ENCODE assay signal across 12 mouse cellular contexts in the genomic region with DNA sequence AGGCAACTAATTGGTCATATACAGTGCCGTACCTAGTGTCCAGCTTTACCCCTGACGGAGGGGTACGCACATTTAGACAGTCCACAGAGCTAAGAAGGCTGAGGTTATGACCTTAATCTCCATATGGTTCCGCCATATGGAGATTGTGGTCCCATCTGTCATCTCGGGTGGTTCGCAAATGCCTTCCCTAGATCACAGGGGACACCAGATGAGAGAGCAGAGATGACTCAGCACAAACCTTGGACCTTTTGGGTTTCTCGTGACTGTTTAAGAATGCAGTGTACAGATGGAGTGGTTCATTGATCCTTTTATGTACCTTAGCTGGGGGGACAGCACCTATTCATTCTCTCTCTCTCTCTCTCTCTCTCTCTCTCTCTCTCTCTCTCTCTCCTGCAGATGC. TPM values are rescaled to one million over a fixed set of nuclear protein-coding genes. Genes with fewer than 3 reads are reported as not detected.
DNase-seq lines count a peak whose midpoint lies in the region; ATAC-seq lines count a peak whose summit lies in the region.
"Had no signal": no experiment of that assay in that cellular context is flagged by ENCODE, and none has a peak within 500 bp of the region (broad histone marks: within the 10 kb centered on the region; RNA-seq: fewer than 3 reads in every experiment).

No protein-coding gene starts in this region.

- H3K27ac ChIP-seq in neural tube, embryonic 15.5 days (replicated peaks): no peak overlapping the region
- no peak overlapping the region for H3K27ac ChIP-seq in kidney, embryonic 14.5 days (ENCODE audit: low read depth, low read length)
- H3K27ac ChIP-seq: limb, embryonic 10.5 days had no signal

- no peak for ATAC-seq in neural tube, embryonic 15.5 days (ENCODE audit: low FRiP score)
- ATAC-seq in kidney, embryonic 14.5 days (ENCODE audit: low FRiP score, low TSS enrichment): no peak
- ATAC-seq: liver, postnatal 0 days; Patski had no signal

- no peaks in the 10 kb centered on the region for H3K27me3 ChIP-seq in neural tube, embryonic 15.5 days (replicated peaks)
- no peaks in the 10 kb centered on the region for H3K27me3 ChIP-seq in kidney, embryonic 14.5 days (ENCODE audit: control insufficient read depth, insufficient read depth, low read length)
- H3K27me3 ChIP-seq: Patski had no signal

- 0 out of 2 replicates have a peak, but pooled peaks cover 2% of the 10 kb centered on the region for H3K4me1 ChIP-seq in neural tube, embryonic 15.5 days
- no peaks in the 10 kb centered on the region for H3K4me1 ChIP-seq in kidney, embryonic 14.5 days (ENCODE audit: control insufficient read depth, insufficient read depth, low read length)
- H3K4me1 ChIP-seq: limb, embryonic 10.5 days had no signal

- H3K4me3 ChIP-seq in neural tube, embryonic 15.5 days (replicated peaks): no peak overlapping the region
- H3K4me3 ChIP-seq in kidney, embryonic 14.5 days (ENCODE audit: low read length): no peak overlapping the region
- H3K4me3 ChIP-seq: limb, embryonic 10.5 days had no signal

- H3K4me2 ChIP-seq in neural tube, embryonic 15.5 days: no peak overlapping the region
- H3K4me2 ChIP-seq in kidney, embryonic 14.5 days (replicated peaks; ENCODE audit: low read depth, low read length): no peak overlapping the region

- no peaks in the 10 kb centered on the region for H3K36me3 ChIP-seq in neural tube, embryonic 15.5 days
- no peaks in the 10 kb centered on the region for H3K36me3 ChIP-seq in kidney, embryonic 14.5 days (ENCODE audit: control insufficient read depth, insufficient read depth, low read length)
- H3K36me3 ChIP-seq: limb, embryonic 10.5 days had no signal

- H3K9ac ChIP-seq in neural tube, embryonic 15.5 days (replicated peaks): no peak overlapping the region
- H3K9ac ChIP-seq in kidney, embryonic 14.5 days (ENCODE audit: low read depth, low read length): no peak overlapping the region
- H3K9ac ChIP-seq: liver, postnatal 0 days had no signal

- peak; percentile 36 for DNase-seq in cerebellum, adult 11-12 months
- no peak for DNase-seq in cerebellum, postnatal 4 days (ENCODE audit: low spot score in 2 of 2)
- peak; percentile 19 for DNase-seq in neural tube, embryonic 10.5 days (ENCODE audit: extremely low spot score, low spot score)
- DNase-seq in embryo, embryonic 10.5 days (ENCODE audit: low spot score): peak; percentile 50
- peak; percentile 91 for DNase-seq in retina, postnatal 1 day
- DNase-seq in spleen, postnatal 14 days (ENCODE audit: low spot score in 2 of 2): no peak
- DNase-seq: liver, postnatal 0 days; thymus, adult 2 months had no signal

- 39% methylated on average over 7 of the region's 7 CpGs for WGBS in neural tube, embryonic 15.5 days
- 66% methylated on average over 7 of the region's 7 CpGs for WGBS in kidney, embryonic 14.5 days

- no peaks in the 10 kb centered on the region for H3K9me3 ChIP-seq in neural tube, embryonic 15.5 days (replicated peaks)
- no peaks in the 10 kb centered on the region; the same call in 1 of the 2 replicates for H3K9me3 ChIP-seq in kidney, embryonic 14.5 days (ENCODE audit: control insufficient read depth, low read length)
- H3K9me3 ChIP-seq: limb, embryonic 10.5 days had no signal

RNA-seq across cellular contexts. Expression of a gene that starts 33.9 kb away (rescaled TPM):
- polyA plus RNA-seq in neural tube, embryonic 15.5 days (2015; fragmentation: Nextera tagmentation; extraction: Ambion mirVana): 0.74 and 1.8 TPM in 2 replicates
- 2.4 and 3.5 TPM in 2 replicates for polyA plus RNA-seq in kidney, embryonic 14.5 days (2014; fragmentation: Nextera tagmentation; extraction: Ambion mirVana)

RNA-seq across cellular contexts. Expression of a gene that starts 45.0 kb away (rescaled TPM):
- polyA plus RNA-seq in neural tube, embryonic 15.5 days (2015; fragmentation: Nextera tagmentation; extraction: Ambion mirVana): 14.1 and 19.5 TPM in 2 replicates
- 19.5 and 22.4 TPM in 2 replicates for polyA plus RNA-seq in kidney, embryonic 14.5 days (2014; fragmentation: Nextera tagmentation; extraction: Ambion mirVana)

RNA-seq across cellular contexts. Expression of a gene that starts 45.0 kb away (rescaled TPM):
- 160 TPM in 2 replicates for polyA plus RNA-seq in neural tube, embryonic 15.5 days (2015; fragmentation: Nextera tagmentation; extraction: Ambion mirVana)
- polyA plus RNA-seq in kidney, embryonic 14.5 days (2014; fragmentation: Nextera tagmentation; extraction: Ambion mirVana): 168 and 209 TPM in 2 replicates

Comparison
In these comparisons a context has a peak if more than half of its experiments do, and no peak if none do; other contexts are left out.
1. DNase-seq: peak in cerebellum, adult 11-12 months (single experiment), neural tube, embryonic 10.5 days (single experiment), embryo, embryonic 10.5 days (single experiment) and retina, postnatal 1 day (single experiment); none in cerebellum, postnatal 4 days (0 of 2) and spleen, postnatal 14 days (0 of 2).